Mouse (Mus musculus) natural killer cell, adult 2 months (primary cell): ENCODE measurements around the gene Dcun1d4.

Source experiments
- DNase-seq, 2 experiments: peaks; one replicate each; pipeline ENCODE4 v3.0.0; 2022; ENCODE audit warnings: low spot score in 2 of 2

The Dcun1d4 gene

GRCm38 (mm10) chr5:73587119-73587518 lies 106.3 kb downstream of the Dcun1d4 start:
- DNase-seq: no peak

- no peak for DNase-seq
Measured at GRCm38 (mm10) chr5:73598943-73599695, 118.3 kb downstream of the Dcun1d4 start.

- no peak for DNase-seq
Measured at GRCm38 (mm10) chr5:73599991-73600390, 119.2 kb downstream of the Dcun1d4 start.

- no peak for DNase-seq
Measured at GRCm38 (mm10) chr5:73601361-73601763, 120.6 kb downstream of the Dcun1d4 start.

GRCm38 (mm10) chr5:73602865-73603264 lies 122.1 kb downstream of the Dcun1d4 start:
- DNase-seq: no peak

GRCm38 (mm10) chr5:73604542-73604941 lies 123.7 kb downstream of the Dcun1d4 start:
- DNase-seq: no peak

GRCm38 (mm10) chr5:73604964-73605363 lies 124.2 kb downstream of the Dcun1d4 start:
- DNase-seq: no peak
